11 mouse cellular contexts compared by ENCODE assay signal in the genomic region with DNA sequence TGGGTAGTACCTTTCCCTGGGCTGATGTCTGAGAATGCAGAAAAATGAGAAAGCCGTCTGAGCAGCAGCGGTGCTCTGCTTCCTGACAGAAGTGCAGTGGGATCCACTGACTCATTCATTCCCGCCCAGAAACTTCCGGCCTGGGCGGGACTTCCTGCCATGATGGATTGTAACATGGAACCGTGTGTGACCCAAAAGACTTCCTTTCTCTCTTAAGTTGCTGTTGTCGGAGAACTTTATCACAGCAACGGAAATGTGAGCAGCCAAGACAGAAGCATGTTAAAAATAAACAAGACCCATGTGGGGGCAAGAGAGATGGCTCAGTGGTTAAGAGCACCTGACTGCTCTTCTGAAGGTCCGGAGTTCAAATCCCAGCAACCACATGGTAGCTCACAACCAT. TPM values are rescaled to one million over a fixed set of nuclear protein-coding genes. Genes with fewer than 3 reads are reported as not detected.
DNase-seq lines count a peak whose midpoint lies in the region; ATAC-seq lines count a peak whose summit lies in the region.
"Had no signal": no experiment of that assay in that cellular context is flagged by ENCODE, and none has a peak within 500 bp of the region (broad histone marks: within the 10 kb centered on the region; RNA-seq: fewer than 3 reads in every experiment).

No protein-coding gene starts in this region.

- no peak overlapping the region for H3K27ac ChIP-seq in heart, embryonic 16.5 days (ENCODE audit: low read length)
- no peak overlapping the region for H3K27ac ChIP-seq in liver, embryonic 16.5 days (ENCODE audit: low read length)
- H3K27ac ChIP-seq: embryonic facial prominence, embryonic 12.5 days; hindbrain, embryonic 15.5 days; midbrain, embryonic 10.5 days had no signal

- no peak overlapping the region for H3K4me2 ChIP-seq in heart, embryonic 16.5 days (ENCODE audit: low read depth, low read length)
- no peak overlapping the region for H3K4me2 ChIP-seq in liver, embryonic 16.5 days (ENCODE audit: low read depth, low read length)
- H3K4me2 ChIP-seq: embryonic facial prominence, embryonic 12.5 days; hindbrain, embryonic 15.5 days had no signal

- H3K4me3 ChIP-seq in heart, embryonic 16.5 days (ENCODE audit: low read length) = no peak overlapping the region
- H3K4me3 ChIP-seq in liver, embryonic 16.5 days (ENCODE audit: low read depth, low read length) = no peak overlapping the region
- H3K4me3 ChIP-seq: embryonic facial prominence, embryonic 12.5 days; hindbrain, embryonic 15.5 days; midbrain, embryonic 10.5 days had no signal

- peak; percentile 5 for DNase-seq in thymus, postnatal 25 days
- DNase-seq in thymus, postnatal 14 days = no peak
- DNase-seq in spleen, postnatal 4 days (ENCODE audit: low spot score in 2 of 2) = no peak
- DNase-seq in ovary, postnatal 14 days (ENCODE audit: low spot score) = no peak
- DNase-seq in retina, postnatal 1 day = no peak

- no peaks in the 10 kb centered on the region for H3K27me3 ChIP-seq in heart, embryonic 16.5 days (ENCODE audit: control insufficient read depth, insufficient read depth, low read length)
- no peaks in the 10 kb centered on the region for H3K27me3 ChIP-seq in liver, embryonic 16.5 days (ENCODE audit: control insufficient read depth, insufficient read depth, low read depth, low read length)
- H3K27me3 ChIP-seq: embryonic facial prominence, embryonic 12.5 days; hindbrain, embryonic 15.5 days had no signal

- WGBS in heart, embryonic 16.5 days = 57% methylated on average over 9 of the region's 9 CpGs
- 37% methylated on average over 9 of the region's 9 CpGs for WGBS in liver, embryonic 16.5 days (ENCODE audit: insufficient replicate concordance)

- no peaks in the 10 kb centered on the region for H3K4me1 ChIP-seq in heart, embryonic 16.5 days (ENCODE audit: control insufficient read depth, insufficient read depth, low read length)
- no peaks in the 10 kb centered on the region for H3K4me1 ChIP-seq in liver, embryonic 16.5 days (ENCODE audit: control insufficient read depth, low read depth, low read length)
- H3K4me1 ChIP-seq: embryonic facial prominence, embryonic 12.5 days; hindbrain, embryonic 15.5 days; midbrain, embryonic 10.5 days had no signal

- no peaks in the 10 kb centered on the region for H3K9me3 ChIP-seq in heart, embryonic 16.5 days (replicated peaks; ENCODE audit: control insufficient read depth, low read length)
- H3K9me3 ChIP-seq in liver, embryonic 16.5 days (replicated peaks; ENCODE audit: control insufficient read depth, low read length) = no peaks in the 10 kb centered on the region
- H3K9me3 ChIP-seq: embryonic facial prominence, embryonic 12.5 days; hindbrain, embryonic 15.5 days; midbrain, embryonic 10.5 days had no signal

- H3K9ac ChIP-seq in heart, embryonic 16.5 days (ENCODE audit: low read length) = no peak overlapping the region
- H3K9ac ChIP-seq in liver, embryonic 16.5 days (ENCODE audit: low read depth, low read length) = no peak overlapping the region
- H3K9ac ChIP-seq: embryonic facial prominence, embryonic 12.5 days; hindbrain, embryonic 15.5 days had no signal

- peaks cover under 1% of the 10 kb centered on the region for H3K36me3 ChIP-seq in heart, embryonic 16.5 days (ENCODE audit: control insufficient read depth, insufficient read depth)
- no peaks in the 10 kb centered on the region for H3K36me3 ChIP-seq in liver, embryonic 16.5 days (ENCODE audit: control insufficient read depth, insufficient read depth)

- peak; percentile 28; the same call in 1 of the 2 replicates for ATAC-seq in heart, embryonic 16.5 days (replicated peaks; ENCODE audit: extremely low read depth, insufficient read depth, low FRiP score)
- ATAC-seq in liver, embryonic 16.5 days (ENCODE audit: low read depth) = peak; percentile 58; the same call in 1 of the 2 replicates

RNA-seq across cellular contexts. Expression of gene Zfp800, which starts 12.2 kb away (rescaled TPM):
- polyA plus RNA-seq in heart, embryonic 16.5 days (2015; fragmentation: Nextera tagmentation; extraction: Ambion mirVana) = 11.7 and 12.7 TPM in 2 replicates
- polyA plus RNA-seq in liver, embryonic 16.5 days (2015; fragmentation: Nextera tagmentation; extraction: Ambion mirVana) = 19.7 and 22.8 TPM in 2 replicates

RNA-seq across cellular contexts. Expression of gene Arf5, which starts 13.3 kb away (rescaled TPM):
- polyA plus RNA-seq in heart, embryonic 16.5 days (2015; fragmentation: Nextera tagmentation; extraction: Ambion mirVana) = 231 and 247 TPM in 2 replicates
- 372 TPM in 2 replicates for polyA plus RNA-seq in liver, embryonic 16.5 days (2015; fragmentation: Nextera tagmentation; extraction: Ambion mirVana)

RNA-seq across cellular contexts. Expression of gene Fscn3, which starts 17.5 kb away (rescaled TPM):
- polyA plus RNA-seq in heart, embryonic 16.5 days (2015; fragmentation: Nextera tagmentation; extraction: Ambion mirVana) = not detected in 2 replicates
- 0.33 and 0.35 TPM in 2 replicates for polyA plus RNA-seq in liver, embryonic 16.5 days (2015; fragmentation: Nextera tagmentation; extraction: Ambion mirVana)
- polyA plus RNA-seq: embryonic facial prominence, embryonic 12.5 days; hindbrain, embryonic 15.5 days; midbrain, embryonic 10.5 days had no signal

RNA-seq across cellular contexts. Expression of gene Gcc1, which starts 18.1 kb away (rescaled TPM):
- polyA plus RNA-seq in heart, embryonic 16.5 days (2015; fragmentation: Nextera tagmentation; extraction: Ambion mirVana) = 6.3 and 7.4 TPM in 2 replicates
- 3.7 and 4.4 TPM in 2 replicates for polyA plus RNA-seq in liver, embryonic 16.5 days (2015; fragmentation: Nextera tagmentation; extraction: Ambion mirVana)

RNA-seq across cellular contexts. Expression of gene Pax4, which starts 39.1 kb away (rescaled TPM):
- not detected in 2 replicates for polyA plus RNA-seq in heart, embryonic 16.5 days (2015; fragmentation: Nextera tagmentation; extraction: Ambion mirVana)
- not detected in 2 replicates for polyA plus RNA-seq in liver, embryonic 16.5 days (2015; fragmentation: Nextera tagmentation; extraction: Ambion mirVana)
- polyA plus RNA-seq: embryonic facial prominence, embryonic 12.5 days; frontal cortex, adult 2 months; hindbrain, embryonic 15.5 days had no signal
